Mouse (Mus musculus) intestine, embryonic 14.5 days (tissue): ENCODE data around the gene Map3k11. TPM values are rescaled to one million over a fixed set of nuclear protein-coding genes. Genes with fewer than 3 reads are reported as not detected.

ENCODE experiments used
- ATAC-seq: fragments of 200-750 bp; cut with Nextera tagmentation; replicated peaks from 2 replicates; pipeline ENCODE4 v1.8.0; 2017; ENCODE audit warnings: low read depth, moderate number of reproducible peaks, moderate TSS enrichment, moderate library complexity; ENCODE audit not compliant: low FRiP score, low TSS enrichment
- DNase-seq: peaks from one replicate; pipeline ENCODE4 v3.0.0-alpha.2; 2018; ENCODE audit warnings: low spot score
- H3K27ac ChIP-seq: fragments of 300-500 bp; sonication (generic); 2 replicates; pipeline ENCODE4 v1.5.1; 2014; ENCODE audit warnings: low read depth, mild to moderate bottlenecking, control low read depth
- H3K27me3 ChIP-seq: fragments of 300-500 bp; sonication (generic); replicated peaks from 2 replicates; pipeline ENCODE4 v1.6.1; 2014; ENCODE audit warnings: low read length, control low read depth; ENCODE audit not compliant: control insufficient read depth, insufficient read depth
- H3K36me3 ChIP-seq: fragments of 300-500 bp; sonication (generic); 2 replicates; pipeline ENCODE4 v1.6.1; 2014; ENCODE audit warnings: low read length, control low read depth; ENCODE audit not compliant: control insufficient read depth, insufficient read depth
- H3K4me1 ChIP-seq: fragments of 300-500 bp; sonication (generic); replicated peaks from 2 replicates; pipeline ENCODE4 v1.6.1; 2014; ENCODE audit warnings: low read length, control low read depth, mixed read lengths; ENCODE audit not compliant: control insufficient read depth, insufficient read depth
- H3K4me2 ChIP-seq: fragments of 300-500 bp; sonication (generic); 2 replicates; pipeline ENCODE4 v1.6.1; 2014; ENCODE audit warnings: low read length
- H3K4me3 ChIP-seq: fragments of 300-500 bp; sonication (generic); 2 replicates; pipeline ENCODE4 v1.5.1; 2014; ENCODE audit warnings: low read depth, low read length, control low read depth, mixed read lengths
- H3K9ac ChIP-seq: fragments of 300-500 bp; sonication (generic); 2 replicates; pipeline ENCODE4 v1.6.1; 2014; ENCODE audit warnings: mild to moderate bottlenecking, low read length
- H3K9me3 ChIP-seq: fragments of 300-500 bp; sonication (generic); 2 replicates; pipeline ENCODE4 v1.6.1; 2016; ENCODE audit warnings: low read length, control low read depth; ENCODE audit not compliant: control insufficient read depth
- WGBS: fragments of 180-500 bp; shearing (Covaris S2); extraction: QIAGEN DNeasy Blood & Tissue Kit; methylation state at CpG from one replicate; pipeline ENCODE4 v1.1.7; 2014; 5-methylcytosine and 5-hydroxymethylcytosine counted together
- polyA plus RNA-seq: library from polyadenylated mRNA; unstranded; fragments of >200 nt; fragmentation: Nextera tagmentation; extraction: Ambion mirVana; gene quantifications from 2 replicates; pipeline ENCODE4 v1.2.1, GENCODE M21; 2014

The Map3k11 gene
- polyA plus RNA-seq, 1 experiment from 2014 or later: 28.8 TPM

- peaks cover 53% of the 10 kb centered on the region for H3K36me3 ChIP-seq
- peak overlapping the region; percentile 64 for H3K4me2 ChIP-seq
- peaks cover 15% of the 10 kb centered on the region for H3K4me1 ChIP-seq
- peak overlapping the region; percentile 31 for H3K9ac ChIP-seq
- no peak for ATAC-seq
- peaks cover 1% of the 10 kb centered on the region; the same call in 1 of the 2 replicates for H3K27me3 ChIP-seq
- peak overlapping the region; percentile 86; the same call in 1 of the 2 replicates for H3K27ac ChIP-seq
- no peaks in the 10 kb centered on the region for H3K9me3 ChIP-seq
- H3K4me3 ChIP-seq: peak overlapping the region; percentile 31
- WGBS: 71% methylated on average over 6 of the region's 6 CpGs
- no peak for DNase-seq
These were observed 39.2 kb upstream of the Map3k11 start for GRCm38 (mm10) chr19:5649298-5649741.

- Histone ChIP-seq H3K9me3 (no peaks in the 10 kb centered on the region), H3K4me2 (no peak overlapping the region), H3K9ac (no peak overlapping the region), H3K36me3 (peaks cover 29% of the 10 kb centered on the region), H3K4me3 (no peak overlapping the region), H3K27me3 (peaks cover 12% of the 10 kb centered on the region), H3K27ac (no peak overlapping the region), H3K4me1 (peaks cover 21% of the 10 kb centered on the region)
- DNase-seq (no peak), ATAC-seq (no peak)
- WGBS: 69% methylated on average over 12 of the region's 13 CpGs
These were observed 36.9 kb upstream of the Map3k11 start for GRCm38 (mm10) chr19:5651502-5652274.

GRCm38 (mm10) chr19:5652570-5652969, 36.0 kb upstream of the Map3k11 start:
- no peak for ATAC-seq
- WGBS: 77% methylated on average over 6 of the region's 6 CpGs
- DNase-seq: no peak
- H3K36me3 ChIP-seq: peaks cover 20% of the 10 kb centered on the region
- H3K27ac ChIP-seq: no peak overlapping the region
- H3K9ac ChIP-seq: no peak overlapping the region
- peaks cover 12% of the 10 kb centered on the region for H3K27me3 ChIP-seq
- H3K4me2 ChIP-seq: no peak overlapping the region
- peaks cover 21% of the 10 kb centered on the region for H3K4me1 ChIP-seq
- H3K4me3 ChIP-seq: no peak overlapping the region
- no peaks in the 10 kb centered on the region for H3K9me3 ChIP-seq

GRCm38 (mm10) chr19:5653969-5654719, 34.4 kb upstream of the Map3k11 start:
- H3K4me2 ChIP-seq: peak overlapping the region; percentile 68
- H3K4me3 ChIP-seq: peak overlapping the region; percentile 36
- H3K27me3 ChIP-seq: peaks cover 12% of the 10 kb centered on the region
- WGBS: 9% methylated on average over 61 of the region's 62 CpGs
- ATAC-seq: peak; percentile 71
- H3K9me3 ChIP-seq: no peaks in the 10 kb centered on the region
- DNase-seq: peak; percentile 87
- peaks cover 9% of the 10 kb centered on the region for H3K4me1 ChIP-seq
- H3K36me3 ChIP-seq: peaks cover 28% of the 10 kb centered on the region
- no peak overlapping the region; the same call in 1 of the 2 replicates for H3K9ac ChIP-seq
- H3K27ac ChIP-seq: no peak overlapping the region

GRCm38 (mm10) chr19:5654720-5655298, 33.7 kb upstream of the Map3k11 start:
- ATAC-seq: peak; percentile 10; the same call in 1 of the 2 replicates
- H3K4me2 ChIP-seq: peak overlapping the region; percentile 68
- no peaks in the 10 kb centered on the region for H3K9me3 ChIP-seq
- H3K9ac ChIP-seq: no peak overlapping the region; the same call in 1 of the 2 replicates
- peak; percentile 63 for DNase-seq
- 12% methylated on average over 43 of the region's 43 CpGs for WGBS
- peaks cover 12% of the 10 kb centered on the region for H3K27me3 ChIP-seq
- H3K4me1 ChIP-seq: 0 out of 2 replicates have a peak, but pooled peaks cover 7% of the 10 kb centered on the region
- no peak overlapping the region for H3K27ac ChIP-seq
- peak overlapping the region; percentile 36 for H3K4me3 ChIP-seq
- peaks cover 30% of the 10 kb centered on the region for H3K36me3 ChIP-seq

- Histone ChIP-seq H3K27ac (peak overlapping the region; percentile 36; the same call in 1 of the 2 replicates), H3K4me1 (peaks cover 15% of the 10 kb centered on the region), H3K4me3 (no peak overlapping the region), H3K36me3 (peaks cover 41% of the 10 kb centered on the region), H3K9me3 (no peaks in the 10 kb centered on the region), H3K27me3 (no peaks in the 10 kb centered on the region), H3K4me2 (peak overlapping the region; percentile 26), H3K9ac (no peak overlapping the region)
- WGBS: 81% methylated on average over 16 of the region's 16 CpGs
- no peak for DNase-seq
- ATAC-seq: no peak
These were observed 27.4 kb upstream of the Map3k11 start for GRCm38 (mm10) chr19:5660942-5661751.

GRCm38 (mm10) chr19:5662310-5662709, 26.2 kb upstream of the Map3k11 start:
- Histone ChIP-seq H3K9ac (peak overlapping the region; percentile 46), H3K36me3 (peaks cover 52% of the 10 kb centered on the region), H3K4me1 (peaks cover 15% of the 10 kb centered on the region), H3K4me3 (peak overlapping the region; percentile 56), H3K4me2 (peak overlapping the region; percentile 60), H3K27me3 (no peaks in the 10 kb centered on the region), H3K27ac (peak overlapping the region; percentile 76; the same call in 1 of the 2 replicates), H3K9me3 (no peaks in the 10 kb centered on the region)
- WGBS: 71% methylated on average over 8 of the region's 8 CpGs
- ATAC-seq (no peak), DNase-seq (no peak)
